Comparison of ENCODE assay signal across 9 mouse cellular contexts in the genomic region with DNA sequence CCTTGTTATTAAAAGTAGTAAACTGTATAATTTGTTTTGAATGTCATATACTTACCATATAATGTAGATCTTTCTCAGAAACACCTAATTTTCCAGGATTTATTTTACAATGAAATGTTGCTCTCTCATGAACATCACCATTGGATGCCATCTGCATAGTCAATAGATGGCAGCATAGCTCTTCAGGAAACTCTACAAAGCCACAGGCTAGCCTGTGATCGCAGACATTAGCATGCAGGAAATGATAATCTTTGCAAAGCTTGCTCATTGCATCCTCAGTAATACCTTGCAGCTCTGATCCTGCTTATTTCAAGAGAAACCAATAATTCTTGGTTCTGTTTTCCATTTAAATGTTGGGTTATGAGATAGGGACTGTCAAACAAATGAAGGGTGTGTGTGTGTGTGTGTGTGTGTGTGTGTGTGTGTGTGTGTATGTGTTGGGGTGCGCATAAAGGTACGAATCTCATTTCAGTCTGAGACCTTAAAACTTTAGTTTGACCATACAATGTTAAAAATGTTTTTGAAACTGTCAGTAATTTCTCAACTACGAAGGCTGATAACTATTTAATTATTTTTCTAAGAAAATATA.
DNase-seq lines count a peak whose midpoint lies in the region; ATAC-seq and TF ChIP-seq lines count a peak whose summit lies in the region.
"Had no signal": no experiment of that assay in that cellular context is flagged by ENCODE, and none has a peak within 500 bp of the region (broad histone marks: within the 10 kb centered on the region; RNA-seq: fewer than 3 reads in every experiment).

No protein-coding gene starts in this region.

- TF ChIP-seq CTCF in stomach, postnatal 0 days (IDR thresholded peaks at IDR 0.05; ENCODE audit: low read depth) = peak; percentile 67

- no peak overlapping the region for H3K9ac ChIP-seq in embryonic facial prominence, embryonic 11.5 days (replicated peaks; ENCODE audit: low read length)
- no peak overlapping the region for H3K9ac ChIP-seq in stomach, postnatal 0 days (ENCODE audit: low read length)
- H3K9ac ChIP-seq in liver, embryonic 12.5 days = no peak overlapping the region

- ATAC-seq in embryonic facial prominence, embryonic 11.5 days (replicated peaks; ENCODE audit: insufficient number of reproducible peaks, low FRiP score, low TSS enrichment, low read depth) = no peak
- ATAC-seq in stomach, postnatal 0 days (ENCODE audit: low FRiP score, low TSS enrichment) = no peak
- no peak for ATAC-seq in liver, embryonic 12.5 days

- no peak overlapping the region for H3K27ac ChIP-seq in embryonic facial prominence, embryonic 11.5 days (replicated peaks; ENCODE audit: low read depth, low read length)
- no peak overlapping the region for H3K27ac ChIP-seq in embryonic facial prominence, embryonic 10.5 days (replicated peaks)
- no peak overlapping the region for H3K27ac ChIP-seq in stomach, postnatal 0 days (replicated peaks)
- H3K27ac ChIP-seq in liver, embryonic 12.5 days = no peak overlapping the region

- H3K27me3 ChIP-seq in embryonic facial prominence, embryonic 11.5 days (ENCODE audit: control insufficient read depth, insufficient read depth, low read length) = no peaks in the 10 kb centered on the region
- no peaks in the 10 kb centered on the region for H3K27me3 ChIP-seq in embryonic facial prominence, embryonic 10.5 days (replicated peaks; ENCODE audit: low read depth, poor library complexity, severe bottlenecking)
- no peaks in the 10 kb centered on the region for H3K27me3 ChIP-seq in stomach, postnatal 0 days (ENCODE audit: control insufficient read depth, insufficient read depth, low read length)
- H3K27me3 ChIP-seq in liver, embryonic 12.5 days (replicated peaks) = no peaks in the 10 kb centered on the region

- 77% methylated on average over 4 of the region's 4 CpGs for WGBS in embryonic facial prominence, embryonic 11.5 days
- 80% methylated on average over 4 of the region's 4 CpGs for WGBS in embryonic facial prominence, embryonic 10.5 days
- WGBS in stomach, postnatal 0 days = 73% methylated on average over 4 of the region's 4 CpGs
- WGBS in liver, embryonic 12.5 days (ENCODE audit: insufficient replicate concordance) = 51% methylated on average over 4 of the region's 4 CpGs

- DNase-seq in embryonic facial prominence, embryonic 11.5 days (ENCODE audit: low spot score) = peak; percentile 51
- DNase-seq in embryonic facial prominence, embryonic 10.5 days (ENCODE audit: low spot score) = no peak
- peak; percentile 28 for DNase-seq in right cerebral cortex, adult 18-20 months
- no peak for DNase-seq in right cerebral cortex, postnatal 14 days
- DNase-seq in layer of hippocampus, adult 9-11 months = peak; percentile 6
- DNase-seq in stomach, postnatal 0 days (ENCODE audit: low spot score) = no peak
- DNase-seq in heart, postnatal 4 days = no peak
- DNase-seq: kidney, adult 18-20 months had no signal

- H3K4me2 ChIP-seq in embryonic facial prominence, embryonic 11.5 days (ENCODE audit: low read depth, low read length) = no peak overlapping the region
- H3K4me2 ChIP-seq in stomach, postnatal 0 days (replicated peaks; ENCODE audit: low read depth) = no peak overlapping the region
- no peak overlapping the region for H3K4me2 ChIP-seq in liver, embryonic 12.5 days

- no peak for TF ChIP-seq EP300 in stomach, postnatal 0 days (optimal IDR thresholded peaks at IDR 0.05)

- H3K36me3 ChIP-seq in embryonic facial prominence, embryonic 11.5 days (replicated peaks; ENCODE audit: control insufficient read depth, insufficient read depth, low read depth, low read length) = no peaks in the 10 kb centered on the region
- no peaks in the 10 kb centered on the region for H3K36me3 ChIP-seq in embryonic facial prominence, embryonic 10.5 days (replicated peaks)
- H3K36me3 ChIP-seq in stomach, postnatal 0 days (ENCODE audit: control insufficient read depth, insufficient read depth, low read length) = no peaks in the 10 kb centered on the region
- H3K36me3 ChIP-seq in liver, embryonic 12.5 days = no peaks in the 10 kb centered on the region

- H3K9me3 ChIP-seq in embryonic facial prominence, embryonic 11.5 days (replicated peaks; ENCODE audit: control insufficient read depth, low read length) = no peaks in the 10 kb centered on the region
- H3K9me3 ChIP-seq in embryonic facial prominence, embryonic 10.5 days = no peaks in the 10 kb centered on the region
- H3K9me3 ChIP-seq in stomach, postnatal 0 days (ENCODE audit: control insufficient read depth, low read length) = no peaks in the 10 kb centered on the region
- H3K9me3 ChIP-seq in liver, embryonic 12.5 days (replicated peaks) = no peaks in the 10 kb centered on the region

- H3K4me3 ChIP-seq in embryonic facial prominence, embryonic 11.5 days (ENCODE audit: low read depth, low read length) = no peak overlapping the region
- H3K4me3 ChIP-seq in embryonic facial prominence, embryonic 10.5 days = no peak overlapping the region
- no peak overlapping the region for H3K4me3 ChIP-seq in stomach, postnatal 0 days (ENCODE audit: low read depth, low read length)
- H3K4me3 ChIP-seq in liver, embryonic 12.5 days = no peak overlapping the region

- H3K4me1 ChIP-seq in embryonic facial prominence, embryonic 11.5 days (ENCODE audit: control insufficient read depth, insufficient read depth, low read length) = no peaks in the 10 kb centered on the region
- H3K4me1 ChIP-seq in embryonic facial prominence, embryonic 10.5 days = no peaks in the 10 kb centered on the region
- no peaks in the 10 kb centered on the region for H3K4me1 ChIP-seq in stomach, postnatal 0 days (replicated peaks; ENCODE audit: control insufficient read depth, insufficient read depth)
- H3K4me1 ChIP-seq in liver, embryonic 12.5 days = no peaks in the 10 kb centered on the region

Comparison
In these comparisons a context has a peak if more than half of its experiments do, and no peak if none do; other contexts are left out.
1. DNase-seq: peak in embryonic facial prominence, embryonic 11.5 days (single experiment), right cerebral cortex, adult 18-20 months (single experiment) and layer of hippocampus, adult 9-11 months (single experiment); none in embryonic facial prominence, embryonic 10.5 days (single experiment), right cerebral cortex, postnatal 14 days (single experiment), stomach, postnatal 0 days (single experiment) and heart, postnatal 4 days (single experiment).